Comparison of ENCODE assay signal across 17 mouse cellular contexts in the genomic region with DNA sequence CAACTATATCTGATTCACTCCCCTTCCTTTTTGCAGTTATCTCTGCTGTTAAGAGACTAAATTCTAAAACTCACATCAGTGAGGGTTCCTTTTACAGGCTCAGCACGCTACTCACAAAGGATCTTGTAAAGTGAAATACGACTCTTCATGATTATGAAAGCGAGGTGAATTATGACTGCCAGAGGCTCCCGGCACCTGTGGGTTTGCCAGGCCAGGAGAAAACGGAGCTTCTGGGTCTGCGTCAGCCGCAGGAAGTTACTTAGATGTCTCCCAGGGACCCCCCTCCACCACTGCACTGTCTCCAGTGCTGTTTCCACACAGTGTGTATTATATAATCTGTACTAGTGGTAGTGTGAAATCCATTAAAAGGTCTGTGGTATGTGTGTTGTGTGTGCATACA.
DNase-seq lines count a peak whose midpoint lies in the region; ATAC-seq and TF ChIP-seq lines count a peak whose summit lies in the region.
"Had no signal": no experiment of that assay in that cellular context is flagged by ENCODE, and none has a peak within 500 bp of the region (broad histone marks: within the 10 kb centered on the region; RNA-seq: fewer than 3 reads in every experiment).

No protein-coding gene starts in this region.

- peaks cover 6% of the 10 kb centered on the region for H3K4me1 ChIP-seq in thymus, adult 2 months (replicated peaks; ENCODE audit: control insufficient read depth, insufficient read depth, low read length)
- peaks cover 11% of the 10 kb centered on the region for H3K4me1 ChIP-seq in intestine, embryonic 16.5 days (ENCODE audit: control insufficient read depth, insufficient read depth, low read length)
- H3K4me1 ChIP-seq in lung, postnatal 0 days (ENCODE audit: insufficient read depth, low read depth, low read length), result peaks cover 9% of the 10 kb centered on the region; the same call in 1 of the 2 replicates

- H3K27ac ChIP-seq in thymus, adult 2 months (ENCODE audit: control insufficient read depth, insufficient read depth, low read length), result no peak overlapping the region
- peak overlapping the region; percentile 67 for H3K27ac ChIP-seq in intestine, embryonic 16.5 days (ENCODE audit: low read length)
- no peak overlapping the region for H3K27ac ChIP-seq in lung, postnatal 0 days (ENCODE audit: low read length)
- H3K27ac ChIP-seq: heart, embryonic 15.5 days; hindbrain, embryonic 12.5 days; liver, embryonic 14.5 days had no signal

- H3K4me2 ChIP-seq in intestine, embryonic 16.5 days (ENCODE audit: low read depth, low read length), result 0 out of 2 replicates have a peak overlapping the region, but pooled peaks have one; percentile 13
- H3K4me2 ChIP-seq in lung, postnatal 0 days (replicated peaks; ENCODE audit: low read depth, low read length), result no peak overlapping the region
- H3K4me2 ChIP-seq: heart, embryonic 15.5 days; hindbrain, embryonic 12.5 days; midbrain, embryonic 11.5 days had no signal

- H3K9me3 ChIP-seq in intestine, embryonic 16.5 days (ENCODE audit: control insufficient read depth, low read length), result no peaks in the 10 kb centered on the region
- H3K9me3 ChIP-seq in lung, postnatal 0 days (ENCODE audit: low read length), result no peaks in the 10 kb centered on the region
- H3K9me3 ChIP-seq: heart, embryonic 15.5 days; hindbrain, embryonic 12.5 days had no signal

- TF ChIP-seq POLR2A in thymus, adult 2 months (IDR thresholded peaks at IDR 0.05; ENCODE audit: control insufficient read depth, extremely low read depth, insufficient read depth, low read length, poor library complexity), result no peak

- no peak overlapping the region for H3K4me3 ChIP-seq in thymus, adult 2 months (ENCODE audit: control insufficient read depth, insufficient read depth, low read length)
- no peak overlapping the region for H3K4me3 ChIP-seq in intestine, embryonic 16.5 days (ENCODE audit: low read length)
- H3K4me3 ChIP-seq in lung, postnatal 0 days (ENCODE audit: low read depth, low read length), result no peak overlapping the region
- H3K4me3 ChIP-seq: heart, embryonic 15.5 days; hindbrain, embryonic 12.5 days; myocyte had no signal

- H3K36me3 ChIP-seq in thymus, adult 2 months (ENCODE audit: control insufficient read depth, insufficient read depth, low read length), result no peaks in the 10 kb centered on the region
- H3K36me3 ChIP-seq in intestine, embryonic 16.5 days (ENCODE audit: control insufficient read depth, insufficient read depth, low read length), result no peaks in the 10 kb centered on the region
- H3K36me3 ChIP-seq in lung, postnatal 0 days (ENCODE audit: insufficient read depth, low read length), result no peaks in the 10 kb centered on the region
- H3K36me3 ChIP-seq: heart, embryonic 15.5 days; hindbrain, embryonic 12.5 days had no signal

- no peaks in the 10 kb centered on the region for H3K27me3 ChIP-seq in thymus, adult 2 months (ENCODE audit: control insufficient read depth, insufficient read depth, low read length)
- no peaks in the 10 kb centered on the region for H3K27me3 ChIP-seq in intestine, embryonic 16.5 days (replicated peaks; ENCODE audit: control insufficient read depth, insufficient read depth, low read length)
- no peaks in the 10 kb centered on the region for H3K27me3 ChIP-seq in lung, postnatal 0 days (replicated peaks; ENCODE audit: insufficient read depth, low read length)
- H3K27me3 ChIP-seq: heart, embryonic 15.5 days; hindbrain, embryonic 12.5 days had no signal

- intact Hi-C loops in gastrocnemius, postnatal 14 days (cut with DNase I; ENCODE audit: low total_unique reads), result no loop called here

- no peak for TF ChIP-seq CTCF in thymus, adult 2 months (IDR thresholded peaks at IDR 0.05; ENCODE audit: borderline replicate concordance, control insufficient read depth, extremely low read depth, insufficient read depth, low read length, poor library complexity)
- TF ChIP-seq CTCF in lung, postnatal 0 days (IDR thresholded peaks at IDR 0.05), result no peak

- TF ChIP-seq EP300 in lung, postnatal 0 days (IDR thresholded peaks at IDR 0.05), result no peak

- ATAC-seq in intestine, embryonic 16.5 days, result peak; percentile 45
- no peak for ATAC-seq in lung, postnatal 0 days
- ATAC-seq: forebrain, embryonic 16.5 days had no signal

- 63% methylated on average over 7 of the region's 7 CpGs for WGBS in thymus, adult 2 months
- WGBS in intestine, embryonic 16.5 days, result 42% methylated on average over 7 of the region's 7 CpGs
- WGBS in lung, postnatal 0 days, result 61% methylated on average over 7 of the region's 7 CpGs

- peak; percentile 59 for DNase-seq in gastrocnemius, adult 18-20 months (ENCODE audit: low spot score)
- no peak for DNase-seq in gastrocnemius, postnatal 14 days
- DNase-seq in thymus, postnatal 0 days (ENCODE audit: low spot score), result peak; percentile 16
- no peak for DNase-seq in thymus, adult 2 months
- peak; percentile 26 for DNase-seq in thymus, postnatal 4 days
- no peak for DNase-seq in lung, postnatal 0 days (ENCODE audit: low spot score)
- DNase-seq in ovary, postnatal 36 days (ENCODE audit: low spot score), result no peak
- DNase-seq: cerebellum, adult 18-20 months; heart, adult 11 months; lung, postnatal 14 days had no signal

- 0 out of 2 replicates have a peak overlapping the region, but pooled peaks have one; percentile 7 for H3K9ac ChIP-seq in intestine, embryonic 16.5 days (ENCODE audit: low read depth, low read length)
- no peak overlapping the region for H3K9ac ChIP-seq in lung, postnatal 0 days (replicated peaks; ENCODE audit: low read depth)
- H3K9ac ChIP-seq: heart, embryonic 15.5 days; hindbrain, embryonic 12.5 days; liver, embryonic 14.5 days had no signal

Comparison
In these comparisons a context has a peak if more than half of its experiments do, and no peak if none do; other contexts are left out.
1. DNase-seq: peak in gastrocnemius, adult 18-20 months (single experiment), thymus, postnatal 0 days (single experiment) and thymus, postnatal 4 days (single experiment); none in gastrocnemius, postnatal 14 days (single experiment), thymus, adult 2 months (single experiment), lung, postnatal 0 days (single experiment) and ovary, postnatal 36 days (single experiment).